Mouse (Mus musculus) myocyte (in vitro differentiated cells): Measurements from ENCODE around the gene Gm6993. TPM values are rescaled to one million over a fixed set of nuclear protein-coding genes. Genes with fewer than 3 reads are reported as not detected.
A peak's percentile ranks its signal among the peaks of the same experiment; 100 is the strongest.

ENCODE experiments used
- H3K27me3 ChIP-seq: one replicate; pipeline ENCODE4 v1.6.1; 2011; ENCODE audit not compliant: control insufficient read depth, insufficient read depth, insufficient read length
- H3K36me3 ChIP-seq: one replicate; pipeline ENCODE4 v1.6.1; 2011; ENCODE audit not compliant: control insufficient read depth, insufficient read depth
- H3K4me2 ChIP-seq: one replicate; pipeline ENCODE4 v1.6.1; 2011; ENCODE audit warnings: low read depth, control low read depth
- H3K4me3 ChIP-seq: one replicate; pipeline ENCODE4 v1.5.1; 2011; ENCODE audit warnings: mild to moderate bottlenecking, control low read depth, moderate library complexity
- H3K79me2 ChIP-seq: one replicate; pipeline ENCODE4 v1.6.1; 2011; ENCODE audit not compliant: control insufficient read depth, insufficient read depth
- H3ac ChIP-seq: one replicate; pipeline ENCODE4 v1.6.1; 2011; ENCODE audit not compliant: control insufficient read depth, insufficient read length
- CEBPB ChIP-seq: IDR thresholded peaks from 2 replicates; pipeline ENCODE4 v1.6.1; 2011; ENCODE audit warnings: mild to moderate bottlenecking, moderate library complexity; ENCODE audit not compliant: poor library complexity, insufficient read depth, severe bottlenecking
- E2F4 ChIP-seq: IDR thresholded peaks from one replicate; pipeline ENCODE4 v1.6.1; 2011; ENCODE audit warnings: mild to moderate bottlenecking, control low read depth, moderate library complexity; ENCODE audit not compliant: insufficient read depth
- MAX ChIP-seq: IDR thresholded peaks from one replicate; pipeline ENCODE4 v1.6.1; 2011; ENCODE audit warnings: low read depth, mild to moderate bottlenecking, control low read depth
- MYOD1 ChIP-seq, 3 experiments: IDR thresholded peaks; one replicate each; pipeline ENCODE4 v1.6.1; 2011; ENCODE audit warnings: control low read depth in 2 of 3, low read depth in 2 of 3, mild to moderate bottlenecking in 2 of 3, moderate library complexity in 1 of 3; ENCODE audit not compliant: insufficient read length in 2 of 3, control insufficient read depth in 1 of 3
- MYOG ChIP-seq, 3 experiments: IDR thresholded peaks; one replicate each; pipeline ENCODE4 v1.6.1; 2011; ENCODE audit warnings: control low read depth in 2 of 3, low read depth in 2 of 3, mild to moderate bottlenecking in 2 of 3; ENCODE audit not compliant: insufficient read length in 2 of 3, control insufficient read depth in 1 of 3, insufficient read depth in 1 of 3
- POLR2A ChIP-seq: IDR thresholded peaks from one replicate; pipeline ENCODE4 v1.6.1; 2011; ENCODE audit warnings: low read depth, mild to moderate bottlenecking, control low read depth, moderate library complexity; ENCODE audit not compliant: insufficient read length
- POLR2AphosphoS2 ChIP-seq: IDR thresholded peaks from one replicate; pipeline ENCODE4 v1.6.1; 2011; ENCODE audit warnings: low read depth, control low read depth; ENCODE audit not compliant: insufficient read length
- REST ChIP-seq: IDR thresholded peaks from one replicate; pipeline ENCODE4 v1.6.1; 2011; ENCODE audit warnings: mild to moderate bottlenecking, control low read depth, moderate library complexity; ENCODE audit not compliant: insufficient read depth, insufficient read length
- SRF ChIP-seq: IDR thresholded peaks from one replicate; pipeline ENCODE4 v1.6.1; 2011; ENCODE audit warnings: low read depth; ENCODE audit not compliant: control insufficient read depth, insufficient read length
- TCF12 ChIP-seq: IDR thresholded peaks from one replicate; pipeline ENCODE4 v1.6.1; 2011; ENCODE audit warnings: mild to moderate bottlenecking, control low read depth; ENCODE audit not compliant: poor library complexity, insufficient read depth, severe bottlenecking
- TCF3 ChIP-seq: IDR thresholded peaks from one replicate; pipeline ENCODE4 v1.6.1; 2011; ENCODE audit warnings: low read depth, control low read depth; ENCODE audit not compliant: insufficient read length
- USF1 ChIP-seq: IDR thresholded peaks from one replicate; pipeline ENCODE4 v1.6.1; 2011; ENCODE audit warnings: low read depth, mild to moderate bottlenecking, control low read depth, moderate library complexity
- polyA plus RNA-seq: library from polyadenylated mRNA; unstranded; fragments of >200 nt; fragmentation: generic; extraction: Trizol; gene quantifications from one replicate; pipeline ENCODE4 v1.2.1, GENCODE M21; 2012; ENCODE audit warnings: missing spikeins

The Gm6993 gene
- polyA plus RNA-seq, 1 experiment: not detected

DNA sequence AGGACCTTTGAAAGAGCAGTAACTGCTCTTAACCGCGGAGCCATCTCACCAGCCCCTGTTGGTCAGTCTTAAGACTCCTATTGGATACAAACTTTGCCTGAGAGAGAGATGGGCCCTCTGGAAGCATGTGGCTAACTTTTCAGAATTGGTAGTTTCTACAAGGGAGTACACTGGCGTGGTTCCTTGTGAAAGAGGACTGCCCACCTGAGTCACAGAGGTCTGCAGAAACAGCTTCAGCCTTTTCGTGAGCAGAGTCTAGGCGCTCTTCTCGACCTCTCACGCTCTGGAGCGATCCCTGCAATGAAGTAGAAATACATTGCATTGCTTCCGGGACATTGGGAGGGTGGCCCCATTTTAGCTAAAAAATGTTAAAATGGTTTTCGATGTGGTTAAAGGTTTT, 29.8 kb downstream of the Gm6993 start:
- peak overlapping the region; percentile 81 for H3K4me2 ChIP-seq
- TF ChIP-seq USF1 (no peak), MAX (no peak), MYOD1 (IDR thresholded peaks at IDR 0.05; ENCODE audit: control insufficient read depth in 1 of 3, insufficient read length in 2 of 3, low read depth in 2 of 3) (no peak), E2F4 (no peak), TCF12 (no peak), TCF3 (no peak), POLR2AphosphoS2 (no peak), MYOG (IDR thresholded peaks at IDR 0.05; ENCODE audit: control insufficient read depth in 1 of 3, insufficient read depth in 1 of 3, insufficient read length in 2 of 3, low read depth in 2 of 3) (no peak), CEBPB (no peak), REST (no peak), POLR2A (no peak), SRF (no peak)
- peaks cover 34% of the 10 kb centered on the region for H3K36me3 ChIP-seq
- H3ac ChIP-seq: no peak overlapping the region
- H3K79me2 ChIP-seq: peaks cover 55% of the 10 kb centered on the region
- peak overlapping the region; percentile 2 for H3K4me3 ChIP-seq
- H3K27me3 ChIP-seq: no peaks in the 10 kb centered on the region

DNA sequence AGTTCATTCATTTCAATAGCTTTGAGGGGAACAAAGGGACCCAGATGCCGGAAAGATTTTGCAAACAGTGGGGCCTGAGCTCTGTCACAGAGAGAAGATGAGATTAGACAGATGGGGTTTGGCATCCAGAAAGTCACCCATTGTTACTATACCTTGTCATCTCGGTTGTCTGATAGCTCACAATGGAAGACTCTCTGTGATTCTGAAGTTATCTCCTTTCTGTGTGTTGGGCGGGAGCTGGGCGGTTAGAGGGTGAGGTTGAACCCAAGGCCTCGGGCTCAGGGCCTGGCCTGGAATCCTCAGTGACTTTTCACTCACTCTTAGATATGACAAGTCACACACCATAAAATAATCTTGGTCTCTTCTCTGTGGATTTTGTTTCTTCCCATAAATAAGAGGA, 30.2 kb downstream of the Gm6993 start:
- H3ac ChIP-seq: no peak overlapping the region
- no peaks in the 10 kb centered on the region for H3K27me3 ChIP-seq
- peak overlapping the region; percentile 2 for H3K4me3 ChIP-seq
- TF ChIP-seq USF1: no peak
- TF ChIP-seq MYOD1 (IDR thresholded peaks at IDR 0.05; ENCODE audit: control insufficient read depth in 1 of 3, insufficient read length in 2 of 3, low read depth in 2 of 3): peak in 1 of 3 experiments; percentile 13
- peaks cover 39% of the 10 kb centered on the region for H3K36me3 ChIP-seq
- peak overlapping the region; percentile 81 for H3K4me2 ChIP-seq
- peaks cover 55% of the 10 kb centered on the region for H3K79me2 ChIP-seq

DNA sequence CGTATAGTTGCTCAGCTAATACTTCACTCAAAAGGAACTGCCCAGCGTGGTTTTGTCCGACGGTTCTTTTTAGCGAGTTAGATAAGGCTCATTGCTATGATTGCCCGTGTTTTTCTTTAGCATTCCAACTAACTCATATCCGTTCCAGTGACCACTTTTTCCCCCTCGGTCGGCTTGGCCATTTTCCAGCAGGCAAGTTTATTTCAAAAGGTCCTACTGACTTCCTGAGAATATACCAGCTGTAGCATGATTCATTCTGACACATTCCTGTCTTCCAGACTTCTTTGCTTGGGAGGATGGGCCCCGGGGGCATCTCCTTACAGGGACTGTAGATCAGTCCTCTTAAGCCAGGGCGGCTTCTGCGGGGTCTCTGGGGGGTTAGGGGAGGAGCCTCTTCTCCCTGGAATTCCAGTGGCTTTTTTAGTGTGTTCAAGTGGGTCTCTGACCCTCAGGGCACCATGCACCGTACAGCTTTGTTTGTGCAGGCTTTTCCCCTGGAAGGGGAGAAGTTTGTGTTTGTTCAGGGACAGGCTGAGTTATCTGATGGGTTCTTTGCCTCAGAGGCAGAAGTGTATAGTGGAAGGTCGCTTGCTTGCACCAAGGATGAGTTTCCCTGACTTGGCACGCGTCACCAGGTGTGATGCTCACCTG, 30.9 kb downstream of the Gm6993 start:
- TF ChIP-seq MYOD1 (IDR thresholded peaks at IDR 0.05; ENCODE audit: control insufficient read depth in 1 of 3, insufficient read length in 2 of 3, low read depth in 2 of 3) (no peak), E2F4 (no peak), MAX (no peak), CEBPB (peak; percentile 65; the same call in 1 of the 2 replicates), POLR2AphosphoS2 (no peak), SRF (no peak), USF1 (no peak), TCF3 (no peak), TCF12 (peak; percentile 36), REST (no peak), MYOG (IDR thresholded peaks at IDR 0.05; ENCODE audit: control insufficient read depth in 1 of 3, insufficient read depth in 1 of 3, insufficient read length in 2 of 3, low read depth in 2 of 3) (no peak), POLR2A (no peak)
- Histone ChIP-seq H3K79me2 (peaks cover 50% of the 10 kb centered on the region), H3K27me3 (no peaks in the 10 kb centered on the region), H3K4me2 (peak overlapping the region; percentile 81), H3K4me3 (peak overlapping the region; percentile 2), H3ac (no peak overlapping the region), H3K36me3 (peaks cover 42% of the 10 kb centered on the region)

DNA sequence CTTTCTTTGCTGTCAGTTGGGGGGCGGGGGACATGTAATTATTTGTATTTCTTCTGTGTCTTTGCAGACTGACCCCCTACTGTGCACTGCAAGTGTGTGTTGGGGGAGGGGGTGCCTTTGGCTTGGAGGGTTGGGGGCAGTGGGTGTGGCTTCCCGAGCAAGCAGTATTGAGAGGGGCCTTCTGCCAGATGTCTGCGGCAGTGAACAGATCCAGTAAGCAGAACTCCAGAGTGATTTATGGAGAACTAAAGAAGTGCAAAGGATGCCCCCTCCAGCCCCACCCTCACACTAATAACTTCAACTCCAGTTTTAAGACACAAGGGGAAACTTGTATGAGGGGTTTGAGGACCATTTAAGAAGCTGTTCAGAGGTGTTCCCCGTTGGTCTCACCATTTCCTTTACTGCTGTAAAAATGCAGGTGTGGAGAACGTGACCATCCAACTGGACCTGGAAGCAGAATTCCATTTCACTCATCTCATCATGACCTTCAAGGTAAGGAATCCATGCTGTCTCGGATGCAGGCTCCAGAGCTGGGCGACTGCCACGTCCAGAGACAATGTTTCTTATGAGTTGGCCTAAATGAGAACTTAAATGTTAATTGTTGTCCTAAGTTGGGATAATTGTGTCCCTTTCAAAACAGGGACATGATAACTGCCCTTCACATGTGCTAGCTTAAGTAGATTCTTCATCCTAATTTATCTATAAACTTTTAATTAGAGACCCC, 31.6 kb downstream of the Gm6993 start:
- Histone ChIP-seq H3K79me2 (peaks cover 44% of the 10 kb centered on the region), H3K36me3 (peaks cover 48% of the 10 kb centered on the region), H3K4me2 (peak overlapping the region; percentile 81), H3K4me3 (no peak overlapping the region), H3K27me3 (no peaks in the 10 kb centered on the region), H3ac (no peak overlapping the region)
- TF ChIP-seq E2F4: no peak
- no peak for TF ChIP-seq MAX
- no peak for TF ChIP-seq MYOG (IDR thresholded peaks at IDR 0.05; ENCODE audit: control insufficient read depth in 1 of 3, insufficient read depth in 1 of 3, insufficient read length in 2 of 3, low read depth in 2 of 3)
- no peak for TF ChIP-seq TCF12

- H3K4me3 ChIP-seq: no peak overlapping the region
These were observed 32.3 kb downstream of the Gm6993 start for GRCm38 (mm10) chr12:31272846-31273245.

More at GRCm38 (mm10) chr12:31272846-31273245, 32.3 kb downstream of the Gm6993 start:
- TF ChIP-seq CEBPB (no peak), MYOD1 (IDR thresholded peaks at IDR 0.05; ENCODE audit: control insufficient read depth in 1 of 3, insufficient read length in 2 of 3, low read depth in 2 of 3) (no peak), MYOG (IDR thresholded peaks at IDR 0.05; ENCODE audit: control insufficient read depth in 1 of 3, insufficient read depth in 1 of 3, insufficient read length in 2 of 3, low read depth in 2 of 3) (no peak), REST (no peak), TCF12 (no peak), E2F4 (no peak), USF1 (no peak), POLR2AphosphoS2 (no peak), TCF3 (no peak), SRF (no peak), POLR2A (no peak), MAX (no peak)
- no peak overlapping the region for H3ac ChIP-seq
- H3K27me3 ChIP-seq: no peaks in the 10 kb centered on the region
- peaks cover 37% of the 10 kb centered on the region for H3K79me2 ChIP-seq
- peaks cover 49% of the 10 kb centered on the region for H3K36me3 ChIP-seq
- peak overlapping the region; percentile 81 for H3K4me2 ChIP-seq
